Mouse (Mus musculus) monocyte, adult 5-6 weeks (primary cell): ENCODE data around the gene Rab37. TPM values are rescaled to one million over a fixed set of nuclear protein-coding genes. Genes with fewer than 3 reads are reported as not detected.

ENCODE experiments used
- total RNA-seq: library from RNA; stranded (forward); fragments of 200-1000, 200-491, 200-594 nt; gene quantifications from 3 replicates; pipeline ENCODE4 v1.2.3, GENCODE M21; 2017

The Rab37 gene
- total RNA-seq, 1 experiment from 2014 or later: 33.2 TPM

Other genes starting within 250 kb of the Rab37 start
- 0.78 to 3.1 TPM (median 1.9 TPM) in 3 replicates for gene Gprc5c, start 240.3 kb upstream of the Rab37 start, total RNA-seq
- 204 to 286 TPM (median 215 TPM) in 3 replicates for gene Cd300a, start 201.4 kb upstream of the Rab37 start, total RNA-seq
- 53.2 to 124 TPM (median 94.6 TPM) in 3 replicates for gene Cd300lb, start 157.0 kb upstream of the Rab37 start, total RNA-seq
- gene Cd300c, start 122.3 kb upstream of the Rab37 start, total RNA-seq: 3.5 TPM in 1 of 3 replicates, not detected in the others
- 282 to 497 TPM (median 452 TPM) in 3 replicates for gene Cd300ld, start 101.5 kb upstream of the Rab37 start, total RNA-seq
- gene Cd300c2, start 89.6 kb upstream of the Rab37 start, total RNA-seq: 183 to 300 TPM (median 291 TPM) in 3 replicates
- gene Cd300ld2, start 75.2 kb upstream of the Rab37 start, total RNA-seq: not detected in 3 replicates
- 0.97 TPM in 1 of 3 replicates, not detected in the others for gene Cd300ld4, start 64.4 kb upstream of the Rab37 start, total RNA-seq
- gene Cd300ld5, start 53.7 kb upstream of the Rab37 start, total RNA-seq: not detected in 3 replicates
- gene Cd300ld3, start 43.0 kb upstream of the Rab37 start, total RNA-seq: 358 to 471 TPM (median 466 TPM) in 3 replicates
- 160 to 198 TPM (median 162 TPM) in 3 replicates for gene Cd300e, start 29.3 kb upstream of the Rab37 start, total RNA-seq
- 20.4 to 32.5 TPM (median 25.8 TPM) in 3 replicates for gene Cd300lf, start 42.6 kb downstream of the Rab37 start, total RNA-seq
- 65.9 to 104 TPM (median 70.4 TPM) in 3 replicates for gene Slc9a3r1, start 71.9 kb downstream of the Rab37 start, total RNA-seq
- gene Tmem104, start 96.1 kb downstream of the Rab37 start, total RNA-seq: 12.1 to 32.4 TPM (median 17.3 TPM) in 3 replicates
- 25.4 to 39.9 TPM (median 37.8 TPM) in 3 replicates for gene Nat9, start 96.4 kb downstream of the Rab37 start, total RNA-seq
- not detected in 3 replicates for gene Grin2c, start 175.8 kb downstream of the Rab37 start, total RNA-seq
- 8.4 to 14.8 TPM (median 11.7 TPM) in 3 replicates for gene Fdxr, start 185.6 kb downstream of the Rab37 start, total RNA-seq
- gene Fads6, start 206.2 kb downstream of the Rab37 start, total RNA-seq: 0.11 to 0.78 TPM (median 0.38 TPM) in 3 replicates
- not detected in 3 replicates for gene Otop2, start 215.7 kb downstream of the Rab37 start, total RNA-seq
- gene Ush1g, start 230.6 kb downstream of the Rab37 start, total RNA-seq: not detected in 3 replicates
- gene Otop3, start 243.3 kb downstream of the Rab37 start, total RNA-seq: 0.39 TPM in 1 of 3 replicates, not detected in the others